Mouse (Mus musculus) C2C12 (cell line): ENCODE measurements around the gene H2afy. TPM values are rescaled to one million over a fixed set of nuclear protein-coding genes. Genes with fewer than 3 reads are reported as not detected.

ENCODE experiments used
- H3K27me3 ChIP-seq: one replicate; pipeline ENCODE4 v1.6.1; 2011; ENCODE audit not compliant: control insufficient read depth, insufficient read depth, insufficient read length
- H3K36me3 ChIP-seq: one replicate; pipeline ENCODE4 v1.6.1; 2011; ENCODE audit not compliant: control insufficient read depth, insufficient read depth
- H3K4me3 ChIP-seq: one replicate; pipeline ENCODE4 v1.5.1; 2011; ENCODE audit warnings: mild to moderate bottlenecking, control low read depth; ENCODE audit not compliant: poor library complexity, insufficient read depth, severe bottlenecking
- H3K79me2 ChIP-seq: one replicate; pipeline ENCODE4 v1.6.1; 2011; ENCODE audit not compliant: control insufficient read depth, insufficient read depth
- H3K79me3 ChIP-seq: one replicate; pipeline ENCODE4 v1.6.1; 2011; ENCODE audit warnings: low read depth, control low read depth
- H3ac ChIP-seq: one replicate; pipeline ENCODE3; 2011; ENCODE audit warnings: low read depth; ENCODE audit not compliant: control insufficient read depth, insufficient read length
- CEBPB ChIP-seq: IDR thresholded peaks from one replicate; pipeline ENCODE4 v1.6.1; 2011; ENCODE audit warnings: low read depth, mild to moderate bottlenecking, control low read depth, moderate library complexity
- CTCF ChIP-seq: IDR thresholded peaks from one replicate; pipeline ENCODE4 v1.5.1; 2011; ENCODE audit not compliant: control insufficient read depth, insufficient read depth, insufficient read length
- FOSL1 ChIP-seq: IDR thresholded peaks from one replicate; pipeline ENCODE4 v1.8.0; 2011; ENCODE audit warnings: mild to moderate bottlenecking, low read length; ENCODE audit not compliant: poor library complexity, insufficient read depth, severe bottlenecking
- MAX ChIP-seq: IDR thresholded peaks from one replicate; pipeline ENCODE4 v1.6.1; 2011; ENCODE audit warnings: mild to moderate bottlenecking, control low read depth
- MYOD1 ChIP-seq: IDR thresholded peaks from one replicate; pipeline ENCODE4 v1.6.1; 2011; ENCODE audit warnings: low read depth; ENCODE audit not compliant: control insufficient read depth, insufficient read length
- MYOG ChIP-seq: IDR thresholded peaks from one replicate; pipeline ENCODE4 v1.6.1; 2011; ENCODE audit not compliant: control insufficient read depth, insufficient read length; ENCODE audit errors: extremely low read depth
- USF1 ChIP-seq: IDR thresholded peaks from one replicate; pipeline ENCODE4 v1.6.1; 2011; ENCODE audit warnings: low read depth, mild to moderate bottlenecking, control low read depth, moderate library complexity
- polyA plus RNA-seq: library from polyadenylated mRNA; unstranded; fragments of >200 nt; fragmentation: generic; extraction: Trizol; gene quantifications from one replicate; pipeline ENCODE4 v1.2.1, GENCODE M21; 2012; ENCODE audit warnings: missing spikeins

H2afy gene
- polyA plus RNA-seq, 1 experiment: 94.5 TPM

DNA sequence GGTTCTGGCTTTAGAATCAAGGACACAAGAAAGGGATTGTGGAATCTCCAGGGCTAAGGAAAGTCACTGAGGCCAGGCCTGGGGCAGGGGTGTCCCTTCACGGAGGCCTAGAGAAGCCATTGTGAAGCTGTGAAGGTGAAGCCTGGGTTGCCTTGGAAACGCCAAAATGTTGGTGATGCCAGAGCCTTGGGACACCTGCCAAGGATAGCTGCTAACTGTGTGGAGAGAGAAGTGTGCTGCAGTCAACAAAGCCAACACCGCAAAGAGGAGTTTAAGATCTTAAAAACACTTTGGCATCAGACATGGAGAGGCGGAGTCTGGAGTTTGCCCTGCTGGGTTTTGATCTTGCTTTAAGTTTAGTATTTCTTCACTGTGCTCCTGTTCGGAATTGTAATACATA is 54.5 kb downstream of the H2afy start:
- Histone ChIP-seq H3K36me3 (peaks cover 34% of the 10 kb centered on the region), H3K79me3 (no peaks in the 10 kb centered on the region), H3K4me3 (no peak overlapping the region), H3K27me3 (no peaks in the 10 kb centered on the region), H3K79me2 (no peaks in the 10 kb centered on the region), H3ac (no peak overlapping the region)
- TF ChIP-seq MAX: no peak
- no peak for TF ChIP-seq FOSL1
- no peak for TF ChIP-seq CEBPB
- no peak for TF ChIP-seq CTCF
- no peak for TF ChIP-seq MYOG
- TF ChIP-seq USF1: no peak

DNA sequence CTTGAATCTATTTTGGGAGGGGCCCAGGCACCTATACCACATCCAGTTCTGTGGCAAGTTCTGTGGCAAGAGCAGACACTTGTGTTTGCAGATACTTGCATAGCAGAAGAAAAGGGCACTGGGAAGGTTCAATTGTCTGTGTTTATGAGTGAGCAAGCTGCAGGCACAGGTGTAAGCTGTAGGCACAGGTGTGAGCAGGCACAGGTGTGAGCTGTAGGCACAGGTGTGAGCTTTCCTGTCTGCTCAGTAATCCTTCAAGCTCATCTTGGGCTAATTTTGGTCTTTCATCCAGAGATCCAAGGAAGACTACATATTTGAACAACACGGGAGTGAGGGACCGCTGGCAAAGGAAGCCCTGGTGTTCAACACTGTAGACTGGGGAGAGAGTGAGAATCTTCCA is 56.5 kb downstream of the H2afy start:
- Histone ChIP-seq H3K27me3 (no peaks in the 10 kb centered on the region), H3K36me3 (peaks cover 30% of the 10 kb centered on the region)
- TF ChIP-seq MYOG (no peak), CEBPB (no peak), CTCF (no peak), USF1 (no peak), FOSL1 (no peak), MYOD1 (no peak), MAX (no peak)

GRCm38 (mm10) chr13:56078724-56079262 is 57.4 kb downstream of the H2afy start:
- no peak overlapping the region for H3ac ChIP-seq
- no peaks in the 10 kb centered on the region for H3K27me3 ChIP-seq
- no peak overlapping the region for H3K4me3 ChIP-seq
- no peaks in the 10 kb centered on the region for H3K79me3 ChIP-seq
- peaks cover 24% of the 10 kb centered on the region for H3K36me3 ChIP-seq
- TF ChIP-seq MAX: no peak
- no peak for TF ChIP-seq CEBPB
- TF ChIP-seq FOSL1: no peak
- TF ChIP-seq USF1: no peak
- TF ChIP-seq CTCF: no peak
- TF ChIP-seq MYOD1: no peak
- TF ChIP-seq MYOG: no peak
- H3K79me2 ChIP-seq: no peaks in the 10 kb centered on the region

More for the DNA sequence above, 56.5 kb downstream of the H2afy start:
- Histone ChIP-seq H3K79me2 (no peaks in the 10 kb centered on the region), H3K4me3 (no peak overlapping the region), H3K79me3 (no peaks in the 10 kb centered on the region), H3ac (no peak overlapping the region)

- TF ChIP-seq MAX: no peak
- TF ChIP-seq CTCF: no peak
- no peak for TF ChIP-seq USF1
- no peak for TF ChIP-seq MYOG
- no peaks in the 10 kb centered on the region for H3K79me3 ChIP-seq
- H3K36me3 ChIP-seq: peaks cover 18% of the 10 kb centered on the region
- no peak overlapping the region for H3K4me3 ChIP-seq
- no peak overlapping the region for H3ac ChIP-seq
- H3K27me3 ChIP-seq: no peaks in the 10 kb centered on the region
- no peaks in the 10 kb centered on the region for H3K79me2 ChIP-seq
Measured at GRCm38 (mm10) chr13:56075930-56076329, 60.2 kb downstream of the H2afy start.

DNA sequence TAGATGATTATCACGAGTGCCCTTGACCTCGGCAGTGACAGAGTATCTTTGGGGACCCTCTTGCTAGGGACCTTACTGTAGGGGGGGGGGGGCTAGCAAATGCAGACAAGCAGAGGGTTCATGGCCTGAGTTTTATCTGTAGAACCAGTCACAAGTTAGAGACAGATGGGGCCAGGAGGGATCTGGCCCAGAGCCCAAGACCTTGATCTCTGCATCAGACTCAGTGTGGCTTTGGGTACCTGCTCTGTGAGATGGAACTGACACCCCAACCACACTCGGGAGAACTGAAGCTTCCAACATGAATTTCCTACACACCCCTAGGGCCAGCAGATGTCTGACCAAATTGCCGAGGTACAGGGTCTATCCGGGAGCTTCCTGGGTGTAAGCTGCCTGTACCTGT is 63.0 kb downstream of the H2afy start:
- Histone ChIP-seq H3K36me3 (peaks cover 13% of the 10 kb centered on the region), H3K4me3 (no peak overlapping the region), H3K79me3 (no peaks in the 10 kb centered on the region), H3K79me2 (no peaks in the 10 kb centered on the region), H3K27me3 (no peaks in the 10 kb centered on the region), H3ac (no peak overlapping the region)
- TF ChIP-seq CEBPB (no peak), MYOD1 (no peak), MYOG (no peak), USF1 (no peak), MAX (no peak), FOSL1 (no peak), CTCF (no peak)

DNA sequence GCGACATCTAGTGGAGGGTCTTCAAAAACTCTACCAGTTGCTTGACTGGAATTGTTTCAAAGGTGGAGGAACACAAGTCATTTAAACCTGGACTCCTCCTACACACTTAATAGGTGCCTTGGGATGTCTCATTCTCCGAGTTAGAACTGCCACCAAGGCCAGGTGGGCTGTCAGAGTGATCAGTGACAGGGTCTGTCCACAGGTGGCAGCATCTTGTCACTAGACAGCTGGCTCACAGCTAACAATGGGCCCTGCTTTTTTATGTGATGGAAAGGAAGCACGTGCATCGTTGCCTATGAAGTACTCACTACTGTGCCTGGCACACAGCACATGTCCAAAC is 63.9 kb downstream of the H2afy start:
- Histone ChIP-seq H3K36me3 (peaks cover 13% of the 10 kb centered on the region), H3K27me3 (no peaks in the 10 kb centered on the region), H3K79me3 (no peaks in the 10 kb centered on the region), H3ac (no peak overlapping the region), H3K4me3 (no peak overlapping the region), H3K79me2 (no peaks in the 10 kb centered on the region)
- TF ChIP-seq FOSL1: no peak
- no peak for TF ChIP-seq MAX
- no peak for TF ChIP-seq MYOD1
- no peak for TF ChIP-seq USF1
